In genomic region chr10:126893145-126893544, GRCm38 (mm10) we compare ENCODE assay signal across 18 mouse cellular contexts. TPM values are rescaled to one million over a fixed set of nuclear protein-coding genes. Genes with fewer than 3 reads are reported as not detected.
A peak's percentile ranks its signal among the peaks of the same experiment; 100 is the strongest.
DNase-seq lines count a peak whose midpoint lies in the region; ATAC-seq lines count a peak whose summit lies in the region.
"Had no signal": no experiment of that assay in that cellular context is flagged by ENCODE, and none has a peak within 500 bp of the region (broad histone marks: within the 10 kb centered on the region; RNA-seq: fewer than 3 reads in every experiment).

No protein-coding gene starts in this region.

- H3K4me2 ChIP-seq in midbrain, embryonic 11.5 days, result no peak overlapping the region
- no peak overlapping the region for H3K4me2 ChIP-seq in midbrain, embryonic 13.5 days (replicated peaks)

- no peaks in the 10 kb centered on the region for H3K27me3 ChIP-seq in midbrain, embryonic 11.5 days (ENCODE audit: control insufficient read depth, insufficient read depth, low read length)
- no peaks in the 10 kb centered on the region for H3K27me3 ChIP-seq in midbrain, embryonic 13.5 days
- H3K27me3 ChIP-seq: CH12.LX, Patski had no signal

- H3K36me3 ChIP-seq in midbrain, embryonic 11.5 days (ENCODE audit: control insufficient read depth, insufficient read depth, low read length), result peaks cover 13% of the 10 kb centered on the region
- peaks cover 57% of the 10 kb centered on the region for H3K36me3 ChIP-seq in midbrain, embryonic 13.5 days

- no peak for ATAC-seq in midbrain, embryonic 11.5 days (ENCODE audit: low FRiP score)
- no peak for ATAC-seq in midbrain, embryonic 13.5 days
- ATAC-seq: activated CD4-positive, CD25-positive, alpha-beta regulatory T cell, adult 4 months; CD4-positive, CD25-positive, alpha-beta regulatory T cell, adult 4 months; Patski had no signal

- DNase-seq in heart, adult 11 months, result peak; percentile 63
- DNase-seq in heart, adult 8-10 months (ENCODE audit: low spot score), result no peak
- DNase-seq in midbrain, embryonic 11.5 days (ENCODE audit: low spot score, missing footprints), result peak; percentile 61
- DNase-seq: adrenal gland, adult 2 months; adrenal gland, adult 8-10 months; adrenal gland, postnatal 10 days; adrenal gland, postnatal 14 days; adrenal gland, postnatal 25 days; adrenal gland, postnatal 36 days; B cell, adult 2 months; cerebellum, adult 11 months; cerebellum, adult 11-12 months; cerebellum, adult 18-20 months had no signal

- no peaks in the 10 kb centered on the region for H3K9me3 ChIP-seq in midbrain, embryonic 11.5 days (ENCODE audit: control insufficient read depth, low read length)
- H3K9me3 ChIP-seq in midbrain, embryonic 13.5 days, result 0 out of 2 replicates have a peak, but pooled peaks cover under 1% of the 10 kb centered on the region

- no peak overlapping the region for H3K4me3 ChIP-seq in midbrain, embryonic 11.5 days (ENCODE audit: low read depth, low read length)
- H3K4me3 ChIP-seq in midbrain, embryonic 13.5 days (replicated peaks), result no peak overlapping the region

- WGBS in midbrain, embryonic 11.5 days, result 95% methylated on average over 7 of the region's 7 CpGs
- 98% methylated on average over 7 of the region's 7 CpGs for WGBS in midbrain, embryonic 13.5 days

- no peak overlapping the region for H3K27ac ChIP-seq in midbrain, embryonic 11.5 days (ENCODE audit: low read depth, low read length)
- H3K27ac ChIP-seq in midbrain, embryonic 13.5 days, result no peak overlapping the region

- no peaks in the 10 kb centered on the region for H3K4me1 ChIP-seq in midbrain, embryonic 11.5 days (ENCODE audit: control insufficient read depth, insufficient read depth, low read length)
- no peaks in the 10 kb centered on the region for H3K4me1 ChIP-seq in midbrain, embryonic 13.5 days (replicated peaks)

- no peak overlapping the region for H3K9ac ChIP-seq in midbrain, embryonic 11.5 days (ENCODE audit: low read length)
- no peak overlapping the region for H3K9ac ChIP-seq in midbrain, embryonic 13.5 days (replicated peaks)

RNA-seq across cellular contexts. Expression of gene Atp23, which starts 8.0 kb away (rescaled TPM):
- 1 to 10 TPM; 3.7 to 5.8 (median 4.7) TPM for total RNA-seq in heart, adult 8-10 months (2022)
- polyA plus RNA-seq in midbrain, embryonic 11.5 days (2014; fragmentation: Nextera tagmentation; extraction: Ambion mirVana), result 15.9 and 17.8 TPM in 2 replicates
- 9.1 and 9.2 TPM in 2 replicates for polyA plus RNA-seq in midbrain, embryonic 13.5 days (2015; fragmentation: Nextera tagmentation; extraction: Ambion mirVana)
